Mouse (Mus musculus) heart, postnatal 10 days (tissue): ENCODE data around the gene Svs5. TPM values are rescaled to one million over a fixed set of nuclear protein-coding genes. Genes with fewer than 3 reads are reported as not detected.

Experiments
- DNase-seq, 2 experiments: peaks; one replicate each; pipeline ENCODE4 v3.0.0; 2021
- intact Hi-C: fragments of 180-260 bp; cut with DNase I; formaldehyde crosslinking; loops from one replicate; pipeline ENCODE4 v1.15.1; 2025
- microRNA-seq, 2 experiments: library from miRNA; unstranded; fragments of <30 nt; microRNA quantifications; one replicate each; pipeline ENCODE4 v1.2.0; 2022
- total RNA-seq, 2 experiments: library from RNA; stranded (reverse); gene quantifications; 2 replicates each; pipeline ENCODE4 v1.2.3; 2021

Gene Svs5
- total RNA-seq, 2 experiments from 2014 or later, result not detected

- no peak for DNase-seq
- intact Hi-C loops, result no loop called here
These were observed 45.2 kb downstream of the Svs5 start for GRCm38 (mm10) chr2:164377478-164378426.

DNA sequence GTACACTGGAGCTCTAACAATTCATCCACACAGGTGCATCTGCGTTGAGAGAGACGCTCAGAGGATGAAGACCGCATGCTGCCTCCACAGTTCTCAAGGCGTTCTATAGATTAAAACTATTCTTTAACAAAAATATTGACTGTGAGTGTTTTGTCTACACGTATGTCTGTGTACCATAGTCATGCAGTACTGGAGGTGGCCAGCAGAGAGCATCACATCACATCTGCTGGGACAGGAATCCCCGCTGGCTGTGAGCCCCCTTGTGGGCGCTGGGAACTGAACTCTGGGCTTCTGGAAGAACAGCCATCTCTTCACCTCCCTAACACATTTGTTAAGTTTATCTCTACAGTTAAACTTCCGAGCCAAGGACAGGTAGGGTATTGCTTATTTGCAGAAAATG lies 49.2 kb downstream of the Svs5 start:
- intact Hi-C loops, result no loop called here
- no peak for DNase-seq

GRCm38 (mm10) chr2:164382971-164383370 lies 50.4 kb downstream of the Svs5 start:
- intact Hi-C loops, result no loop called here
- DNase-seq, result no peak

Small RNA genes lying within 50 kb of the gene (microRNA-seq; reads per million reads assigned to microRNA genes)
- gene Mir7678, result 0 reads per million in 2 experiments

Other genes with a start within 250 kb of the Svs5 start
- gene Kcns1, start 161.6 kb upstream of the Svs5 start, total RNA-seq, result under 1 TPM; 0.14 to 0.15 TPM
- not detected for gene Wfdc5, start 150.0 kb upstream of the Svs5 start, total RNA-seq
- not detected for gene Wfdc12, start 142.1 kb upstream of the Svs5 start, total RNA-seq
- gene Wfdc15a, start 132.6 kb upstream of the Svs5 start, total RNA-seq, result not detected
- gene Wfdc15b, start 111.1 kb upstream of the Svs5 start, total RNA-seq, result not detected
- not detected for gene Svs2, start 94.3 kb upstream of the Svs5 start, total RNA-seq
- gene Svs3b, start 76.1 kb upstream of the Svs5 start, total RNA-seq, result not detected
- gene Svs4, start 54.3 kb upstream of the Svs5 start, total RNA-seq, result not detected
- not detected for gene Svs3a, start 43.5 kb upstream of the Svs5 start, total RNA-seq
- not detected for gene Svs6, start 16.0 kb upstream of the Svs5 start, total RNA-seq
- gene Slpi, start 56.4 kb downstream of the Svs5 start, total RNA-seq, result under 1 TPM; 0.45 to 0.77 TPM
- not detected for gene Rbpjl, start 70.4 kb downstream of the Svs5 start, total RNA-seq
- 1 to 10 TPM; 1.2 to 2.3 TPM for gene Matn4, start 72.4 kb downstream of the Svs5 start, total RNA-seq
- 10 to 100 TPM; 24.3 to 39.3 TPM for gene Sdc4, start 111.1 kb downstream of the Svs5 start, total RNA-seq
- 10 to 100 TPM; 21.3 to 25.1 TPM for gene Sys1, start 124.2 kb downstream of the Svs5 start, total RNA-seq
- gene Gm20458, start 128.2 kb downstream of the Svs5 start, total RNA-seq, result 1 to 10 TPM; 5.5 to 7.4 TPM
- not detected for gene Trp53tg5, start 141.0 kb downstream of the Svs5 start, total RNA-seq
- gene Dbndd2, start 153.4 kb downstream of the Svs5 start, total RNA-seq, result 10 to 100 TPM; 17.1 to 18.9 TPM
- gene Pigt, start 164.8 kb downstream of the Svs5 start, total RNA-seq, result 10 to 100 TPM; 56.4 to 56.8 TPM
- gene Wfdc2, start 229.7 kb downstream of the Svs5 start, total RNA-seq, result 1 to 10 TPM in 1 of 2 experiments, under 1 TPM in 1; 0.84 to 1.0 TPM
- gene Spint3, start 240.7 kb downstream of the Svs5 start, total RNA-seq, result not detected